24 mouse cellular contexts compared by ENCODE assay signal in the genomic region with DNA sequence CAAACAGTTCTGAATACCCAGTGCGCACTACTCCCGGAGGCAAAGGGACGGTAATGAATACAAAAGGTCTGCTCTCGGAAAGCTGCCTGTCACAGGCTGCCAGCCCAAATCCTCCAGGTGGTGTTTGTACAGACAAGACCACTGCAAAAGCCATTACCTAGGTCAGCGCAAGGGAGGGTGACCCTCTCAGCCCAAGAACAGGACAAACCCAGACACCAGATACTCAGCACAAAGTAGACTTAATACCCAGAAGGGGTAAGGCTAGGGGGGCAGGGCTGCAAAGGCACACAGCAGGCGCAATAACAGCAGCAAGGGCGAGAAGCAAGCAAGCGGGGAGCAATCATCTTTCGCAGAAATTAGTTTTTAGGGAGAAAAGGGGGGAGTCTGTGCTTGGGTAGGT.
"Had no signal": no experiment of that assay in that cellular context is flagged by ENCODE, and none has a peak within 500 bp of the region (broad histone marks: within the 10 kb centered on the region; RNA-seq: fewer than 3 reads in every experiment).

No protein-coding gene starts in this region.

- ATAC-seq: forebrain, postnatal 0 days; hindbrain, postnatal 0 days; intestine, embryonic 16.5 days; liver, embryonic 12.5 days had no signal

- H3K4me3 ChIP-seq: heart, adult 2 months; heart, embryonic 13.5 days; heart, embryonic 15.5 days; hindbrain, embryonic 13.5 days; hindbrain, embryonic 15.5 days; kidney, embryonic 15.5 days; left cerebral cortex, adult 2 months; limb, embryonic 13.5 days; limb, embryonic 15.5 days; liver, embryonic 12.5 days had no signal

- H3K4me1 ChIP-seq: liver, embryonic 12.5 days had no signal

- DNase-seq: forebrain, postnatal 0 days; gastrocnemius, postnatal 10 days; gastrocnemius, postnatal 25 days; heart, adult 2 months; heart, postnatal 14 days; heart, postnatal 36 days; kidney, adult 11 months; kidney, adult 8-10 months; kidney, postnatal 10 days; kidney, postnatal 36 days; left cerebral cortex, postnatal 4 days had no signal

- H3K27me3 ChIP-seq: heart, embryonic 13.5 days; heart, embryonic 15.5 days; hindbrain, embryonic 13.5 days; hindbrain, embryonic 15.5 days; kidney, embryonic 15.5 days; limb, embryonic 13.5 days; limb, embryonic 15.5 days had no signal

- H3K27ac ChIP-seq: heart, adult 2 months; heart, embryonic 13.5 days; heart, embryonic 15.5 days; hindbrain, embryonic 13.5 days; hindbrain, embryonic 15.5 days; hindbrain, postnatal 0 days; kidney, embryonic 15.5 days; left cerebral cortex, adult 2 months; limb, embryonic 13.5 days; limb, embryonic 15.5 days; liver, embryonic 12.5 days; liver, embryonic 14.5 days had no signal

- H3K4me2 ChIP-seq: heart, embryonic 11.5 days; heart, embryonic 13.5 days; heart, embryonic 15.5 days; hindbrain, embryonic 13.5 days; hindbrain, embryonic 15.5 days; kidney, embryonic 15.5 days; limb, embryonic 13.5 days; limb, embryonic 15.5 days; liver, embryonic 12.5 days had no signal

- H3K36me3 ChIP-seq: heart, embryonic 13.5 days; heart, embryonic 15.5 days; hindbrain, embryonic 13.5 days; hindbrain, embryonic 15.5 days; kidney, embryonic 15.5 days; limb, embryonic 13.5 days; limb, embryonic 15.5 days; liver, embryonic 12.5 days had no signal

- H3K9me3 ChIP-seq: heart, embryonic 13.5 days; heart, embryonic 15.5 days; hindbrain, embryonic 13.5 days; hindbrain, embryonic 15.5 days; kidney, embryonic 15.5 days; limb, embryonic 13.5 days; limb, embryonic 15.5 days; liver, embryonic 12.5 days had no signal

- H3K9ac ChIP-seq: forebrain, postnatal 0 days; heart, embryonic 13.5 days; heart, embryonic 15.5 days; hindbrain, embryonic 13.5 days; hindbrain, embryonic 15.5 days; kidney, embryonic 15.5 days; limb, embryonic 13.5 days; limb, embryonic 15.5 days; liver, embryonic 12.5 days; liver, embryonic 14.5 days had no signal
